Mouse (Mus musculus): ENCODE measurements around the gene Prr11. TPM values are rescaled to one million over a fixed set of nuclear protein-coding genes. Genes with fewer than 3 reads are reported as not detected.
A peak's percentile ranks its signal among the peaks of the same experiment; 100 is the strongest.

Gene Prr11
- polyA plus RNA-seq (2016; fragmentation: Nextera tagmentation; extraction: Ambion mirVana), result 6.4 and 7.1 TPM in 2 replicates

- peak within 1 kb of the TSS; percentile 91 for H3K27ac ChIP-seq
- peak within 1 kb of the TSS; percentile 91 for H3K4me3 ChIP-seq
- no peaks in the 10 kb centered on the region for H3K27me3 ChIP-seq (replicated peaks)
- peak within 1 kb of the TSS; percentile 72 for H3K4me2 ChIP-seq
- H3K9ac ChIP-seq, result peak within 1 kb of the TSS; percentile 96
- no peaks in the 10 kb centered on the region for H3K9me3 ChIP-seq (replicated peaks)
- ATAC-seq, result no peak
- peaks cover 55% of the 10 kb centered on the region for H3K36me3 ChIP-seq
- peaks cover 28% of the 10 kb centered on the region for H3K4me1 ChIP-seq
- WGBS (ENCODE audit: insufficient replicate concordance), result under 1% methylated on average over 14 of the region's 14 CpGs
Observed at GRCm38 (mm10) chr11:87108409-87108754, at the start of gene Prr11. Gene Prr11, minus strand, starts transcription at chr11:87108708.

- no peaks in the 10 kb centered on the region for H3K9me3 ChIP-seq (replicated peaks)
- H3K9ac ChIP-seq, result no peak overlapping the region
- 80% methylated on average over 2 of the region's 2 CpGs for WGBS (ENCODE audit: insufficient replicate concordance)
- H3K27me3 ChIP-seq (replicated peaks), result no peaks in the 10 kb centered on the region
- no peak for ATAC-seq
- no peak overlapping the region for H3K4me2 ChIP-seq
- H3K4me3 ChIP-seq, result no peak overlapping the region
- H3K36me3 ChIP-seq, result peaks cover 56% of the 10 kb centered on the region
- no peaks in the 10 kb centered on the region for H3K4me1 ChIP-seq
- no peak overlapping the region for H3K27ac ChIP-seq
Observed at GRCm38 (mm10) chr11:87158012-87158411, 49.5 kb upstream of the Prr11 start.

- H3K4me3 ChIP-seq, result no peak overlapping the region
- no peak for ATAC-seq
- no peak overlapping the region for H3K4me2 ChIP-seq
- H3K27me3 ChIP-seq (replicated peaks), result no peaks in the 10 kb centered on the region
- 81% methylated on average over 4 of the region's 4 CpGs for WGBS (ENCODE audit: insufficient replicate concordance)
- H3K9ac ChIP-seq, result no peak overlapping the region
- no peaks in the 10 kb centered on the region for H3K4me1 ChIP-seq
- H3K27ac ChIP-seq, result no peak overlapping the region
- peaks cover 43% of the 10 kb centered on the region for H3K36me3 ChIP-seq
- no peaks in the 10 kb centered on the region for H3K9me3 ChIP-seq (replicated peaks)
Observed at GRCm38 (mm10) chr11:87136233-87136632, 27.7 kb upstream of the Prr11 start.

- peak within 1 kb of the TSS; percentile 87 for H3K4me2 ChIP-seq
- peak within 1 kb of the TSS; percentile 97 for H3K27ac ChIP-seq
- peak; percentile 92 for ATAC-seq
- peak within 1 kb of the TSS; percentile 97 for H3K4me3 ChIP-seq
- H3K27me3 ChIP-seq (replicated peaks), result no peaks in the 10 kb centered on the region
- H3K36me3 ChIP-seq, result peaks cover 47% of the 10 kb centered on the region
- peak within 1 kb of the TSS; percentile 95 for H3K9ac ChIP-seq
- no peaks in the 10 kb centered on the region for H3K9me3 ChIP-seq (replicated peaks)
- under 1% methylated on average over 74 of the region's 105 CpGs for WGBS (ENCODE audit: insufficient replicate concordance)
- H3K4me1 ChIP-seq, result peaks cover 31% of the 10 kb centered on the region
Observed at GRCm38 (mm10) chr11:87126824-87127816, 18.6 kb upstream of the Prr11 start, which contains the start of gene Trim37. Gene Trim37, plus strand, starts transcription at chr11:87127077.

- H3K9me3 ChIP-seq (replicated peaks), result no peaks in the 10 kb centered on the region
- no peaks in the 10 kb centered on the region for H3K27me3 ChIP-seq (replicated peaks)
- H3K36me3 ChIP-seq, result peaks cover 52% of the 10 kb centered on the region
- peak overlapping the region; percentile 97 for H3K4me3 ChIP-seq
- peaks cover 31% of the 10 kb centered on the region for H3K4me1 ChIP-seq
- 4% methylated on average over 12 of the region's 12 CpGs for WGBS (ENCODE audit: insufficient replicate concordance)
- peak overlapping the region; percentile 87 for H3K4me2 ChIP-seq
- peak overlapping the region; percentile 61 for H3K9ac ChIP-seq
- no peak for ATAC-seq
- peak overlapping the region; percentile 77 for H3K27ac ChIP-seq
Observed at GRCm38 (mm10) chr11:87126281-87126823, 17.8 kb upstream of the Prr11 start.

GRCm38 (mm10) chr11:87125562-87125961 lies 17.1 kb upstream of the Prr11 start:
- peak overlapping the region; percentile 45; the same call in 1 of the 2 replicates for H3K27ac ChIP-seq
- H3K4me3 ChIP-seq, result 0 out of 2 replicates have a peak overlapping the region, but pooled peaks have one; percentile 97
- H3K9me3 ChIP-seq (replicated peaks), result no peaks in the 10 kb centered on the region
- H3K9ac ChIP-seq, result peak overlapping the region; percentile 61
- 60% methylated on average over 4 of the region's 4 CpGs for WGBS (ENCODE audit: insufficient replicate concordance)
- peak overlapping the region; percentile 87 for H3K4me2 ChIP-seq
- peaks cover 31% of the 10 kb centered on the region for H3K4me1 ChIP-seq
- no peaks in the 10 kb centered on the region for H3K27me3 ChIP-seq (replicated peaks)
- ATAC-seq, result no peak
- peaks cover 55% of the 10 kb centered on the region for H3K36me3 ChIP-seq

GRCm38 (mm10) chr11:87121864-87122263 lies 13.4 kb upstream of the Prr11 start:
- 71% methylated on average over 8 of the region's 8 CpGs for WGBS (ENCODE audit: insufficient replicate concordance)
- peaks cover 73% of the 10 kb centered on the region for H3K36me3 ChIP-seq

GRCm38 (mm10) chr11:87110172-87110909 lies 1.8 kb upstream of the Prr11 start:
- peaks cover 55% of the 10 kb centered on the region for H3K36me3 ChIP-seq
- H3K4me3 ChIP-seq, result peak overlapping the region; percentile 91
- peaks cover 28% of the 10 kb centered on the region for H3K4me1 ChIP-seq
- WGBS (ENCODE audit: insufficient replicate concordance), result 6% methylated on average over 9 of the region's 9 CpGs
- ATAC-seq, result no peak
- H3K9me3 ChIP-seq (replicated peaks), result no peaks in the 10 kb centered on the region
- peak overlapping the region; percentile 96 for H3K9ac ChIP-seq
- H3K27me3 ChIP-seq (replicated peaks), result no peaks in the 10 kb centered on the region
- H3K27ac ChIP-seq, result peak overlapping the region; percentile 91
- peak overlapping the region; percentile 72 for H3K4me2 ChIP-seq

More at GRCm38 (mm10) chr11:87121864-87122263, 13.4 kb upstream of the Prr11 start:
- no peak for ATAC-seq
- no peak overlapping the region for H3K9ac ChIP-seq
- H3K27me3 ChIP-seq (replicated peaks), result no peaks in the 10 kb centered on the region
- H3K27ac ChIP-seq, result no peak overlapping the region
- H3K4me3 ChIP-seq, result no peak overlapping the region
- H3K9me3 ChIP-seq (replicated peaks), result no peaks in the 10 kb centered on the region
- peaks cover 16% of the 10 kb centered on the region for H3K4me1 ChIP-seq
- no peak overlapping the region for H3K4me2 ChIP-seq

- peak overlapping the region; percentile 96 for H3K9ac ChIP-seq
- no peaks in the 10 kb centered on the region for H3K27me3 ChIP-seq (replicated peaks)
- H3K9me3 ChIP-seq (replicated peaks), result no peaks in the 10 kb centered on the region
- peak overlapping the region; percentile 91 for H3K27ac ChIP-seq
- peak overlapping the region; percentile 91 for H3K4me3 ChIP-seq
- no peak for ATAC-seq
- under 1% methylated on average over 42 of the region's 42 CpGs for WGBS (ENCODE audit: insufficient replicate concordance)
- peaks cover 28% of the 10 kb centered on the region for H3K4me1 ChIP-seq
- peaks cover 55% of the 10 kb centered on the region for H3K36me3 ChIP-seq
- peak overlapping the region; percentile 72 for H3K4me2 ChIP-seq
Observed at GRCm38 (mm10) chr11:87109519-87110171, 1.1 kb upstream of the Prr11 start.

- peaks cover 28% of the 10 kb centered on the region for H3K4me1 ChIP-seq
- no peaks in the 10 kb centered on the region for H3K9me3 ChIP-seq (replicated peaks)
- peak within 1 kb of the TSS; percentile 96 for H3K9ac ChIP-seq
- peak within 1 kb of the TSS; percentile 72 for H3K4me2 ChIP-seq
- H3K36me3 ChIP-seq, result peaks cover 55% of the 10 kb centered on the region
- H3K27me3 ChIP-seq (replicated peaks), result no peaks in the 10 kb centered on the region
- WGBS (ENCODE audit: insufficient replicate concordance), result under 1% methylated on average over 40 of the region's 40 CpGs
- H3K4me3 ChIP-seq, result peak within 1 kb of the TSS; percentile 91
- H3K27ac ChIP-seq, result peak within 1 kb of the TSS; percentile 91
- ATAC-seq, result peak; percentile 97
Observed at GRCm38 (mm10) chr11:87108755-87109518, 429 bp upstream of the Prr11 start, which contains the start of gene Ska2. Gene Ska2, plus strand, starts transcription at chr11:87109234.
